Mouse (Mus musculus): ENCODE results near the gene Foxa2. TPM values are rescaled to one million over a fixed set of nuclear protein-coding genes. Genes with fewer than 3 reads are reported as not detected.

The Foxa2 gene
- total and polyA plus RNA-seq, 2 experiments from 2014 or later: 0.38 to 5.4 TPM

DNA sequence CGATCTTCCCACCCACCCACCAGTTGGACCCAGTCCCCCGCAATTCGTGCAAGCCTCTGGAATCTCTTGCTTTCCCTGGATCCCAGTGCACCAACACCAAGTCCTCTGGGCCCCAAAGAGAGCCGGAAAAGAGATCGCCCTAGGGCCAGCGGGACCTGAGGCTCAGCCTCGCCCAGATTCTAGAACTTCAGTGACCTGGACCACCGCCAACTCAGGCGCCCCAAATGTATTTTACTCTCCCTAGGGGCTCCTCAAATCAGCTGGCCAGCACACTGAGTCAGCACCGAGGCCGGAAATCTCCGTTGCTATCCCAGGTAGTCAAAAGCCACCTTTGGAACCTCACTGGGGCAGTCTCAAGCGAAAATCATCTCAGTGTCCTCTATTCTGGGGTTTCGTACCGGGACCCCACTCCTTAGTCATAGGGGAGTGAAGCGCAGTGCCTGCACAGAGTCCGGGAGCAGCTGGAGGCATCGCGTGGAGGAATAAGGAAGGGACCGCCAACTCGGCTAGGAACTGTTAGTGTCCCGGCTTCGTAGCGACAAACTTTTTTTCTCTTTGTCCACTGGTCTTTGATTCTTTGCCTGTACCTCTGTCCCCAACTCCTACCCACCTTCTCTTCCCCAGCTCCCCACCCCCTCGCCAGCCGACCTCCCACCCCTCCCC is 1.8 kb downstream of the Foxa2 start:
- H3K9me3 ChIP-seq (ENCODE audit: low read length): 0 out of 2 replicates have a peak, but pooled peaks cover 2% of the 10 kb centered on the region
- no peak for ATAC-seq
- H3K4me2 ChIP-seq (ENCODE audit: low read depth, low read length): peak overlapping the region; percentile 40; the same call in 1 of the 2 replicates
- peak overlapping the region; percentile 16; the same call in 1 of the 2 replicates for H3K4me3 ChIP-seq (ENCODE audit: low read length)
- under 1% methylated on average over 26 of the region's 26 CpGs for WGBS
- no peaks in the 10 kb centered on the region for H3K36me3 ChIP-seq (ENCODE audit: insufficient read depth, low read length)
- DNase-seq (ENCODE audit: low spot score): no peak
- no peak overlapping the region for H3K9ac ChIP-seq (replicated peaks; ENCODE audit: low read length)
- peaks cover 89% of the 10 kb centered on the region for H3K27me3 ChIP-seq (ENCODE audit: insufficient read depth, low read length)
- H3K4me1 ChIP-seq (ENCODE audit: insufficient read depth, low read length): no peaks in the 10 kb centered on the region
- no peak overlapping the region for H3K27ac ChIP-seq
- TF ChIP-seq CTCF (IDR thresholded peaks at IDR 0.05; ENCODE audit: low read depth): no peak

DNA sequence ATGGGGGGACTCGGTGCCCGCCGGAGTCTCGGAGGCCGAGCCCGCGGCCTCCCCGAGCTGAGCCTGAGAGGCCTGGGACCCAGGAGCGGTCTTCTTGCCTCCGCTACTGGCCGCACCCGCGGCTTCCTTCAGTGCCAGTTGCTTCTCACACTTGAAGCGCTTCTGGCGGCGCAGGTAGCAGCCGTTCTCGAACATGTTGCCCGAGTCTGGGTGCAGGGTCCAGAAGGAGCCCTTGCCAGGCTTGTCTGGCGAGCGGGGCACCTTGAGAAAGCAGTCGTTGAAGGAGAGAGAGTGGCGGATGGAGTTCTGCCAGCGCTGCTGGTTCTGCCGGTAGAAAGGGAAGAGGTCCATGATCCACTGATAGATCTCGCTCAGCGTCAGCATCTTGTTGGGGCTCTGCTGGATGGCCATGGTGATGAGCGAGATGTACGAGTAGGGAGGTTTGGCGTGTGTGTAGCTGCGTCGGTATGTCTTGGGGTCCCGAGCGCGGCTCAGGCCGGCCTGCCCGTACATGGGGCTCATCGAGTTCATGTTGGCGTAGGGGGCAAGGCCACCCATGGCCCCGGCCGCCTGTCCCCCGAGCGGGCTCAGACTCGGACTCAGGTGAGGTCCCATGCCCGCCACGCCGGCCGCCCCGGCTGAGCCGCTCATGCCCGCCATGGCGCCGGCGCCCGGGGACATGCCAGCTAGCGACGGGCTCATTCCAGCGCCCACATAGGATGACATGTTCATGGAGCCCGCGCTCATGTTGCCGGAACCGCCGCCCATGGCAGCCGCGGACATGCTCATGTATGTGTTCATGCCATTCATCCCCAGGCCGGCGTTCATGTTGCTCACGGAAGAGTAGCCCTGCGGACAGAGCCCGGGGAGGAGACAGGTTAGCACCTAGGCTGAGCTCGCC is 2.5 kb downstream of the Foxa2 start:
- peaks cover 91% of the 10 kb centered on the region for H3K27me3 ChIP-seq (ENCODE audit: insufficient read depth, low read length)

DNA sequence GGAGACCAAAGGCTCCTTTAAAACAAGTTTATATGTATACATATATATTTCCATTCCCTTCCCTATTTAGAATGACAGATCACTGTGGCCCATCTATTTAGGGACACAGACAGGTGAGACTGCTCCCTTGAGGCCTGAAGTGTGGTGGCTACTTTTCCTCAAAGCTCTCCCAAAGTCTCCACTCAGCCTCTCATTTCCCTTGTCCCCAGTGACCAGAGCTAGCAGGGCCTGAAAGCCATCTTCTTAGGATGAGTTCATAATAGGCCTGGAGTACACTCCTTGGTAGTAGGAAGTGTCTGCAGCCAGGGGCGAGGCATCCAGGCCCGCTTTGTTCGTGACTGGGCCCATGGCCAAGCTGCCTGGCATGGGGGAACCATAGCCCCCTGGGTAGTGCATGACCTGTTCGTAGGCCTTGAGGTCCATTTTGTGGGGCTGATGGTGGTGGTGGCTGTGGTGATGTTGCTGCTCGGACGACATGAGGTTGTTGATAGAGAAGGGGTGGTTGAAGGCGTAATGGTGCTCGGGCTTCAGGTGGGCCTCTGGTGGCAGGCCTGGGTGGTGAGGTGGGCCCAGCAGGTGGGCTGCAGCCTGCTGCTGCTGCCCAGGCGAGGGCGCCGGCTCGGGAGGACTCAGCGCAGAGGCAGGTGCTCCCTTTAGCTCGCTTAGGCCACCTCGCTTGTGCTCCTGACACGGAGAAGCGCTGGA is 3.3 kb downstream of the Foxa2 start:
- Histone ChIP-seq H3K9ac (replicated peaks; ENCODE audit: low read length) (no peak overlapping the region), H3K4me1 (ENCODE audit: insufficient read depth, low read length) (no peaks in the 10 kb centered on the region), H3K27ac (no peak overlapping the region), H3K4me2 (ENCODE audit: low read depth, low read length) (no peak overlapping the region), H3K4me3 (ENCODE audit: low read length) (0 out of 2 replicates have a peak overlapping the region, but pooled peaks have one; percentile 8), H3K27me3 (ENCODE audit: insufficient read depth, low read length) (peaks cover 91% of the 10 kb centered on the region), H3K9me3 (ENCODE audit: low read length) (0 out of 2 replicates have a peak, but pooled peaks cover 2% of the 10 kb centered on the region), H3K36me3 (ENCODE audit: insufficient read depth, low read length) (no peaks in the 10 kb centered on the region)
- no peak for ATAC-seq
- no peak for DNase-seq (ENCODE audit: low spot score)
- 7% methylated on average over 16 of the region's 17 CpGs for WGBS
- no peak for TF ChIP-seq CTCF (IDR thresholded peaks at IDR 0.05; ENCODE audit: low read depth)

More for the DNA sequence above, 2.5 kb downstream of the Foxa2 start:
- no peak for TF ChIP-seq CTCF (IDR thresholded peaks at IDR 0.05; ENCODE audit: low read depth)
- no peak overlapping the region for H3K27ac ChIP-seq
- no peaks in the 10 kb centered on the region for H3K36me3 ChIP-seq (ENCODE audit: insufficient read depth, low read length)
- H3K4me3 ChIP-seq (ENCODE audit: low read length): peak overlapping the region; percentile 16
- DNase-seq (ENCODE audit: low spot score) (no peak), ATAC-seq (no peak; the same call in 1 of the 2 replicates)
- H3K9ac ChIP-seq (replicated peaks; ENCODE audit: low read length): no peak overlapping the region
- no peaks in the 10 kb centered on the region for H3K4me1 ChIP-seq (ENCODE audit: insufficient read depth, low read length)
- 2% methylated on average over 71 of the region's 71 CpGs for WGBS
- 0 out of 2 replicates have a peak, but pooled peaks cover 2% of the 10 kb centered on the region for H3K9me3 ChIP-seq (ENCODE audit: low read length)
- H3K4me2 ChIP-seq (ENCODE audit: low read depth, low read length): 0 out of 2 replicates have a peak overlapping the region, but pooled peaks have one; percentile 18

DNA sequence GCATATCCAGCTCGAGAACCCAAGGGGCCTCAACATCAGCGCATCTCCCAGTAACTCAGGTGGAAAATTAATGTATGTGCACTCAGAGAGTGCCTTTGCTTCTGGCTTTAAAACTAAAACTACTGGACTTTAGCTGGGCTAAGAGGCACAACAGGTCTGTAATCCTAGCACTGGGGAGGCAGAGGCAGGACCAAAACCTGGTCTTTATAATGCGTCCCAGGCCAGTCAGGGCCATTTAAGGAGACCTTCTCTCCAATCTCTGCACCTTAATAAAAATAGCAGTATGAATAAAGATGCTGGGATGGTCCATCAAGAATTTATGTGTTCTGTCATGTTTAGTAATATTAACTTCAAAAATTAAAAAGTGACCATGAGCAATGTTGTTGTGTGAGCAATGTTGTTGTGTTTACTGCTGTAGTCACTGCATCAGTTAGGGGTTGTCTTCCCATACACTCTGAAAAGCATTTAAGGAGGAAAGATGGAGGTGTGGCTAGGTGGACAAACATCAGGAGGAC is 4.6 kb downstream of the Foxa2 start:
- no peak for ATAC-seq
- no peak overlapping the region for H3K9ac ChIP-seq (replicated peaks; ENCODE audit: low read length)
- no peak overlapping the region for H3K4me2 ChIP-seq (ENCODE audit: low read depth, low read length)
- H3K27me3 ChIP-seq (ENCODE audit: insufficient read depth, low read length): peaks cover 91% of the 10 kb centered on the region
- H3K27ac ChIP-seq: no peak overlapping the region
- H3K36me3 ChIP-seq (ENCODE audit: insufficient read depth, low read length): no peaks in the 10 kb centered on the region
- no peak overlapping the region for H3K4me3 ChIP-seq (ENCODE audit: low read length)
- DNase-seq (ENCODE audit: low spot score): no peak
- no peaks in the 10 kb centered on the region for H3K4me1 ChIP-seq (ENCODE audit: insufficient read depth, low read length)
- H3K9me3 ChIP-seq (ENCODE audit: low read length): 0 out of 2 replicates have a peak, but pooled peaks cover 1% of the 10 kb centered on the region
- no peak for TF ChIP-seq CTCF (IDR thresholded peaks at IDR 0.05; ENCODE audit: low read depth)
- WGBS: 10% methylated on average over 3 of the region's 3 CpGs

DNA sequence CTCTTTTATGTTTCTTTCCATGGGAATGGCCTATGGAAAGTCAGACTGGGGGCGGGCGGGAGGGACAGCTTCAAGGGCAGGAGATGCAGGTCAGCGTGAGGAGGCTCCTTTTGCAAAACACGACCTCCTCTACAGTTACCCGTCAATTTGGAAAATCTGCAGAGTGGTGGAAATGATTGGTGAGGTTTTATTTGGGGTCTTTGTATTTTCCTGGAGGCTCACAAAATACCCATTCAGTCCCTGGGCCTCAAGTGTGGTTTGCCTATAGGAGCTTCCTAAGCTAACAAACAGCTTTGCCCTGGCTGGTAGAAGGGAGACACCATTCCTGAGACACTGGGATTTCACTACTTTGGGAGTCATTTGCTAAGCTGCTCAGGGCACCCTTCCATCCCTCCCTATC is 5.4 kb downstream of the Foxa2 start:
- DNase-seq (ENCODE audit: low spot score): no peak
- no peak for TF ChIP-seq CTCF (IDR thresholded peaks at IDR 0.05; ENCODE audit: low read depth)
- Histone ChIP-seq H3K27ac (no peak overlapping the region), H3K27me3 (ENCODE audit: insufficient read depth, low read length) (peaks cover 92% of the 10 kb centered on the region), H3K9ac (replicated peaks; ENCODE audit: low read length) (no peak overlapping the region), H3K4me1 (ENCODE audit: insufficient read depth, low read length) (no peaks in the 10 kb centered on the region), H3K4me2 (ENCODE audit: low read depth, low read length) (no peak overlapping the region), H3K9me3 (ENCODE audit: low read length) (no peaks in the 10 kb centered on the region), H3K36me3 (ENCODE audit: insufficient read depth, low read length) (no peaks in the 10 kb centered on the region), H3K4me3 (ENCODE audit: low read length) (no peak overlapping the region)
- no peak for ATAC-seq
- WGBS: 11% methylated on average over 5 of the region's 5 CpGs

Data from hindbrain, postnatal 0 days (tissue).